Mouse (Mus musculus) stomach, embryonic 14.5 days (tissue): ENCODE data around the gene Tspyl3. TPM values are rescaled to one million over a fixed set of nuclear protein-coding genes. Genes with fewer than 3 reads are reported as not detected.

ENCODE experiments used
- ATAC-seq: fragments of 200-750 bp; cut with Nextera tagmentation; 2 replicates; pipeline ENCODE4 v1.8.0; 2017; ENCODE audit warnings: low read depth, moderate TSS enrichment; ENCODE audit not compliant: insufficient number of reproducible peaks, insufficient read depth, low FRiP score
- H3K27ac ChIP-seq: fragments of 300-500 bp; sonication (generic); 2 replicates; pipeline ENCODE4 v1.5.1; 2014; ENCODE audit warnings: mild to moderate bottlenecking, low read length, moderate library complexity, mixed read lengths
- H3K27me3 ChIP-seq: fragments of 300-500 bp; sonication (generic); 2 replicates; pipeline ENCODE4 v1.6.1; 2014; ENCODE audit warnings: low read length, control low read depth, mixed read lengths; ENCODE audit not compliant: control insufficient read depth, insufficient read depth
- H3K36me3 ChIP-seq: fragments of 300-500 bp; sonication (generic); 2 replicates; pipeline ENCODE4 v1.6.1; 2014; ENCODE audit warnings: mild to moderate bottlenecking, control low read depth, low read length, moderate library complexity, mixed read lengths; ENCODE audit not compliant: control insufficient read depth, insufficient read depth
- H3K4me1 ChIP-seq: fragments of 300-500 bp; sonication (generic); 2 replicates; pipeline ENCODE4 v1.6.1; 2014; ENCODE audit warnings: low read length, control low read depth, mixed read lengths; ENCODE audit not compliant: control insufficient read depth, insufficient read depth
- H3K4me2 ChIP-seq: fragments of 300-500 bp; sonication (generic); replicated peaks from 2 replicates; pipeline ENCODE4 v1.6.1; 2014; ENCODE audit warnings: low read depth, low read length, control low read depth
- H3K4me3 ChIP-seq: fragments of 300-500 bp; sonication (generic); 2 replicates; pipeline ENCODE4 v1.5.1; 2014; ENCODE audit warnings: low read depth, low read length, control low read depth
- H3K9ac ChIP-seq: fragments of 300-500 bp; sonication (generic); replicated peaks from 2 replicates; pipeline ENCODE4 v1.6.1; 2014; ENCODE audit warnings: low read depth, mild to moderate bottlenecking, control low read depth, low read length, moderate library complexity, mixed read lengths
- H3K9me3 ChIP-seq: fragments of 300-500 bp; sonication (generic); 2 replicates; pipeline ENCODE4 v1.6.1; 2016; ENCODE audit warnings: low read depth, low read length, control low read depth; ENCODE audit not compliant: control insufficient read depth
- WGBS: fragments of 180-500 bp; shearing (Covaris S2); extraction: QIAGEN DNeasy Blood & Tissue Kit; methylation state at CpG from one replicate; pipeline ENCODE4 v1.1.7; 2014; 5-methylcytosine and 5-hydroxymethylcytosine counted together
- polyA plus RNA-seq: library from polyadenylated mRNA; unstranded; fragments of >200 nt; fragmentation: Nextera tagmentation; extraction: Ambion mirVana; gene quantifications from 2 replicates; pipeline ENCODE4 v1.2.1, GENCODE M21; 2014

Tspyl3 gene
- polyA plus RNA-seq, 1 experiment from 2014 or later, result 10.4 TPM

DNA sequence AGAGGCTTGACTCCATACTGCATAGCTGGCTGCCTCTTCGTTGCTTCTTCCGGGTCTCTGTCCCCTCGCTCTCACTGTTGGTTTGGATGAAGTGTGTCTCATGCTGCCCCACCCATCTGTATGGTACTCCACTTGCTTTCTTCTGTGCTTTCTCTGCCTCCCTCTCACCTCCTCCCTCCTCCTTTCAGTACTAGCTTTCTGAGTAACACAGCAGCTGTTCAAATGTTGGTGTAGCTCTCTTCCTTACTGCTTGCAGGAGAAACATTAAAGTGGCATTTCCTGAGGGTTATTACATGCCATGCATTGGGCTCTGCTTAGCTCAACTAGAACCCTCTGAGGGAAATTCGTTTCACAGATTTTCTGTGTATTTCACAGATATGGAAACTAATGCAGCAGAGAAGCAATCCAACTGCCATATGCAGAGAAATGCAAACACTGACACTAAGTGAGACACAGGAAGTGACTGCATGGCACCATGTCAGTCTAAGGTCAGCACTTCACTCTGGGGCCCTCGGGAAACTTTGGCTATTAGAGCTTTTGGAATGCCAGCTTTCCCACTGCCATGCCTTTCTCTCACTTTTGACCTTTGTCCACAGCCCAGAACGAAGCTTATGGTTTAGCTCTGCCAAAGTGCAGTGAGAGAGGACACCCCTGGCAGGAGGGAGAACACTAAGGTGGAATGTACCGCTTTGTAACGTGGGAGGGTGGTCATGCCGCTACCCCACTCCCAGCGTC is 45.9 kb downstream of the Tspyl3 start:
- no peak overlapping the region for H3K9ac ChIP-seq
- H3K36me3 ChIP-seq, result peaks cover 26% of the 10 kb centered on the region
- 84% methylated on average over 10 of the region's 10 CpGs for WGBS
- ATAC-seq, result no peak
- H3K4me3 ChIP-seq, result no peak overlapping the region
- no peak overlapping the region for H3K4me2 ChIP-seq
- no peak overlapping the region for H3K27ac ChIP-seq
- H3K27me3 ChIP-seq, result no peaks in the 10 kb centered on the region
- no peaks in the 10 kb centered on the region for H3K4me1 ChIP-seq
- no peaks in the 10 kb centered on the region for H3K9me3 ChIP-seq

DNA sequence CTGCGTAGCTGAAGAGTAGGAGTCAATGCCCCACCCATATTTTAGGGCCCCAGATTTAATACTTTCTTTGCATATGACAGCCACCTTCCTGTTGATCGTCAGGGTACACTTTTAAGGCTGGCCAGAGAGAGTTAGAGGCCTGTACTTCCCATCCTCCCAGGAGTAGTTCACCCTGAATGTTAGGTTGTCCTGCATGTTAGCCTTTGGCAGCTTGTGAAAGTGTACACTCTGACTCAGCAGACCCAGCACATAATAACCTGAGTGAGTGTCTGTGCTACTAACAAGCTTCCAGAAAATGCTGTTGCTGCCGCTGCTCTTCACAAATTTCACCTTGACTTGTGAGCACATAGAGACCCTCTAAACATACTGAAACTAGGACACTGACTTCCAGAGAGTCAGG is 48.1 kb downstream of the Tspyl3 start:
- no peaks in the 10 kb centered on the region for H3K4me1 ChIP-seq
- no peaks in the 10 kb centered on the region for H3K9me3 ChIP-seq
- no peak for ATAC-seq
- no peak overlapping the region for H3K4me3 ChIP-seq
- no peak overlapping the region for H3K27ac ChIP-seq
- H3K4me2 ChIP-seq, result no peak overlapping the region
- H3K36me3 ChIP-seq, result peaks cover 20% of the 10 kb centered on the region
- H3K27me3 ChIP-seq, result no peaks in the 10 kb centered on the region
- WGBS, result 84% methylated on average over 3 of the region's 3 CpGs
- H3K9ac ChIP-seq, result no peak overlapping the region

DNA sequence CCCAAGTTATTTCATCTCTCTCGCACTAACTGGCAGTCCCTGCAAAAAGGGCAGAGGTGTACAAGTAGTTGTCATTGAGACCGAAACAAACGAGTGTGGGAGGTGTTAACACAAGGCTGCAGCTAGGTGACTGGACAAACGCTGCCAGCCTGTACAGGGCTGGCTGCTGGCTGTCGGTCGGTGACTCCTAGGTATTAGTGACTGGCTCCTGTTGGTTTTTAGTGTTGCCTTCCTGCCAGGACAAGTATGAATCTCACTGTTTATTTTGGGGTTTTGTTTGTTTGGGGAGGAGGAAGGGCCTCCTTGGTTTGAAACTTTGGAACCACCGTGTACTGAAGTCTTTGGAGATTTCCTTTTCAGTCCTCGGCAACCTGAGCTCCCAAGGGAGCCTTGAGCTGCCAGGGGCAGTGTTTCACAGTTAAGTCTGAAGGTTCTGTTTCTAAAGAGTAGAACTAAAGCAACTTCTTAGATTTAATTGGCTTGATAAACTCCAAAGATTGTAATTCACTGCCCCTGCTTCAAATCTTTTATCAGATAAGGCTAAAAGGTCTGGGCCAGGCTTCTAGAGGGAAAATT is 49.2 kb downstream of the Tspyl3 start:
- H3K9me3 ChIP-seq, result no peaks in the 10 kb centered on the region
- no peak overlapping the region for H3K4me2 ChIP-seq
- H3K27ac ChIP-seq, result no peak overlapping the region
- no peaks in the 10 kb centered on the region for H3K4me1 ChIP-seq
- ATAC-seq, result no peak
- H3K27me3 ChIP-seq, result no peaks in the 10 kb centered on the region
- no peak overlapping the region for H3K9ac ChIP-seq
- H3K4me3 ChIP-seq, result no peak overlapping the region
- peaks cover 17% of the 10 kb centered on the region for H3K36me3 ChIP-seq
- WGBS, result 66% methylated on average over 8 of the region's 8 CpGs

Other genes starting within 250 kb of the Tspyl3 start
- 59.3 and 59.7 TPM in 2 replicates for gene Pdrg1, start 210.0 kb downstream of the Tspyl3 start, polyA plus RNA-seq
- 0.13 TPM in 1 of 2 replicates, not detected in the other for gene Xkr7, start 193.6 kb downstream of the Tspyl3 start, polyA plus RNA-seq
- 1.7 and 2.3 TPM in 2 replicates for gene Ccm2l, start 159.5 kb downstream of the Tspyl3 start, polyA plus RNA-seq
- gene Hck, start 117.0 kb downstream of the Tspyl3 start, polyA plus RNA-seq, result 4.3 and 4.9 TPM in 2 replicates
- gene Tm9sf4, start 64.1 kb downstream of the Tspyl3 start, polyA plus RNA-seq, result 92.1 and 111 TPM in 2 replicates
- gene Plagl2, start 16.0 kb upstream of the Tspyl3 start, polyA plus RNA-seq, result 26.6 and 29.0 TPM in 2 replicates
- 12.9 and 13.4 TPM in 2 replicates for gene Pofut1, start 16.1 kb upstream of the Tspyl3 start, polyA plus RNA-seq
- gene Kif3b, start 66.0 kb upstream of the Tspyl3 start, polyA plus RNA-seq, result 5.8 and 6.2 TPM in 2 replicates
- 14.7 and 16.3 TPM in 2 replicates for gene Asxl1, start 120.4 kb upstream of the Tspyl3 start, polyA plus RNA-seq